Mouse (Mus musculus): ENCODE measurements around the gene Camta2. TPM values are rescaled to one million over a fixed set of nuclear protein-coding genes. Genes with fewer than 3 reads are reported as not detected.

Camta2 gene
- polyA plus RNA-seq, 1 experiment from 2014 or later = 12.6 TPM

GRCm38 (mm10) chr11:70657573-70657972 is 30.3 kb downstream of the Camta2 start:
- 64% methylated on average over 6 of the region's 6 CpGs for WGBS

GRCm38 (mm10) chr11:70656964-70657363 is 30.9 kb downstream of the Camta2 start, which contains the start of gene Eno3:
Eno3 (plus strand) TSS chr11:70657202.
- ATAC-seq (ENCODE audit: low FRiP score) = no peak

More at GRCm38 (mm10) chr11:70657573-70657972, 30.3 kb downstream of the Camta2 start:
- Histone ChIP-seq H3K4me3 (replicated peaks) (no peak overlapping the region), H3K9me3 (no peaks in the 10 kb centered on the region), H3K9ac (no peak overlapping the region), H3K4me2 (no peak overlapping the region), H3K27me3 (peaks cover 3% of the 10 kb centered on the region; the same call in 1 of the 2 replicates), H3K36me3 (replicated peaks) (peaks cover 13% of the 10 kb centered on the region), H3K27ac (no peak overlapping the region), H3K4me1 (peaks cover 26% of the 10 kb centered on the region)
- ATAC-seq (ENCODE audit: low FRiP score) = no peak

GRCm38 (mm10) chr11:70656456-70656927 is 31.4 kb downstream of the Camta2 start:
- peak overlapping the region; percentile 96 for H3K4me2 ChIP-seq
- no peaks in the 10 kb centered on the region for H3K9me3 ChIP-seq
- WGBS = 4% methylated on average over 16 of the region's 16 CpGs
- peak overlapping the region; percentile 97 for H3K9ac ChIP-seq
- H3K4me1 ChIP-seq = peaks cover 34% of the 10 kb centered on the region
- peaks cover 3% of the 10 kb centered on the region; the same call in 1 of the 2 replicates for H3K27me3 ChIP-seq
- H3K27ac ChIP-seq = peak overlapping the region; percentile 98
- ATAC-seq (ENCODE audit: low FRiP score) = no peak
- peak overlapping the region; percentile 98 for H3K4me3 ChIP-seq (replicated peaks)
- H3K36me3 ChIP-seq (replicated peaks) = peaks cover 12% of the 10 kb centered on the region

More at GRCm38 (mm10) chr11:70656964-70657363, 30.9 kb downstream of the Camta2 start, which contains the start of gene Eno3:
- WGBS = 9% methylated on average over 3 of the region's 3 CpGs
- Histone ChIP-seq H3K4me1 (peaks cover 32% of the 10 kb centered on the region), H3K9me3 (no peaks in the 10 kb centered on the region), H3K27ac (peak within 1 kb of the TSS; percentile 98), H3K27me3 (peaks cover 3% of the 10 kb centered on the region; the same call in 1 of the 2 replicates), H3K4me3 (replicated peaks) (peak within 1 kb of the TSS; percentile 98), H3K36me3 (replicated peaks) (peaks cover 13% of the 10 kb centered on the region), H3K4me2 (peak within 1 kb of the TSS; percentile 96), H3K9ac (peak within 1 kb of the TSS; percentile 97)

GRCm38 (mm10) chr11:70655571-70656455 is 32.1 kb downstream of the Camta2 start:
- Histone ChIP-seq H3K27me3 (peaks cover 3% of the 10 kb centered on the region; the same call in 1 of the 2 replicates), H3K9me3 (no peaks in the 10 kb centered on the region), H3K27ac (peak overlapping the region; percentile 98), H3K9ac (peak overlapping the region; percentile 97), H3K4me3 (replicated peaks) (peak overlapping the region; percentile 98), H3K4me2 (peak overlapping the region; percentile 96), H3K36me3 (replicated peaks) (peaks cover 18% of the 10 kb centered on the region), H3K4me1 (peaks cover 38% of the 10 kb centered on the region)
- WGBS = under 1% methylated on average over 61 of the region's 61 CpGs
- ATAC-seq (ENCODE audit: low FRiP score) = no peak

- Histone ChIP-seq H3K4me3 (replicated peaks) (peak overlapping the region; percentile 98), H3K4me2 (peak overlapping the region; percentile 96), H3K9me3 (no peaks in the 10 kb centered on the region), H3K36me3 (replicated peaks) (peaks cover 25% of the 10 kb centered on the region), H3K9ac (peak overlapping the region; percentile 97), H3K27ac (peak overlapping the region; percentile 98), H3K4me1 (peaks cover 43% of the 10 kb centered on the region), H3K27me3 (peaks cover 3% of the 10 kb centered on the region; the same call in 1 of the 2 replicates)
- under 1% methylated on average over 48 of the region's 48 CpGs for WGBS
- peak; percentile 66 for ATAC-seq (ENCODE audit: low FRiP score)
Observed at GRCm38 (mm10) chr11:70654923-70655570, 32.9 kb downstream of the Camta2 start.

GRCm38 (mm10) chr11:70654198-70654922 is 33.5 kb downstream of the Camta2 start, which contains the start of gene Pfn1:
Pfn1 (minus strand) TSS chr11:70654644.
- H3K4me2 ChIP-seq = peak within 1 kb of the TSS; percentile 96
- H3K4me1 ChIP-seq = peaks cover 44% of the 10 kb centered on the region
- peak; percentile 49 for ATAC-seq (ENCODE audit: low FRiP score)
- peak within 1 kb of the TSS; percentile 98 for H3K4me3 ChIP-seq (replicated peaks)
- H3K27ac ChIP-seq = peak within 1 kb of the TSS; percentile 98
- H3K9me3 ChIP-seq = no peaks in the 10 kb centered on the region
- H3K36me3 ChIP-seq (replicated peaks) = peaks cover 32% of the 10 kb centered on the region
- peak within 1 kb of the TSS; percentile 97 for H3K9ac ChIP-seq
- WGBS = under 1% methylated on average over 56 of the region's 61 CpGs
- H3K27me3 ChIP-seq = peaks cover 3% of the 10 kb centered on the region; the same call in 1 of the 2 replicates

- WGBS = 1% methylated on average over 60 of the region's 63 CpGs
- peaks cover 52% of the 10 kb centered on the region for H3K4me1 ChIP-seq
- H3K27me3 ChIP-seq = peaks cover 3% of the 10 kb centered on the region; the same call in 1 of the 2 replicates
Observed at GRCm38 (mm10) chr11:70653345-70654197, 34.3 kb downstream of the Camta2 start.

GRCm38 (mm10) chr11:70652884-70653344 is 35.0 kb downstream of the Camta2 start:
- H3K4me1 ChIP-seq = peaks cover 59% of the 10 kb centered on the region
- 62% methylated on average over 6 of the region's 6 CpGs for WGBS
- H3K4me2 ChIP-seq = peak overlapping the region; percentile 96
- H3K9ac ChIP-seq = peak overlapping the region; percentile 97
- peak overlapping the region; percentile 98 for H3K27ac ChIP-seq
- peaks cover 3% of the 10 kb centered on the region; the same call in 1 of the 2 replicates for H3K27me3 ChIP-seq
- H3K36me3 ChIP-seq (replicated peaks) = peaks cover 43% of the 10 kb centered on the region
- peak overlapping the region; percentile 98 for H3K4me3 ChIP-seq (replicated peaks)
- ATAC-seq (ENCODE audit: low FRiP score) = no peak
- H3K9me3 ChIP-seq = no peaks in the 10 kb centered on the region

More at GRCm38 (mm10) chr11:70653345-70654197, 34.3 kb downstream of the Camta2 start:
- Histone ChIP-seq H3K27ac (peak overlapping the region; percentile 98), H3K9ac (peak overlapping the region; percentile 97), H3K4me3 (replicated peaks) (peak overlapping the region; percentile 98), H3K9me3 (no peaks in the 10 kb centered on the region), H3K4me2 (peak overlapping the region; percentile 96), H3K36me3 (replicated peaks) (peaks cover 40% of the 10 kb centered on the region)
- peak; percentile 65 for ATAC-seq (ENCODE audit: low FRiP score)

GRCm38 (mm10) chr11:70652029-70652883 is 35.6 kb downstream of the Camta2 start:
- no peak for ATAC-seq (ENCODE audit: low FRiP score)
- Histone ChIP-seq H3K27me3 (peaks cover 3% of the 10 kb centered on the region; the same call in 1 of the 2 replicates), H3K4me1 (peaks cover 60% of the 10 kb centered on the region), H3K9me3 (no peaks in the 10 kb centered on the region), H3K9ac (peak overlapping the region; percentile 97), H3K36me3 (replicated peaks) (peaks cover 43% of the 10 kb centered on the region), H3K27ac (no peak overlapping the region; the same call in 1 of the 2 replicates), H3K4me2 (peak overlapping the region; percentile 96), H3K4me3 (replicated peaks) (peak overlapping the region; percentile 98)
- WGBS = 70% methylated on average over 12 of the region's 12 CpGs

GRCm38 (mm10) chr11:70651391-70651790 is 36.5 kb downstream of the Camta2 start:
- Histone ChIP-seq H3K9ac (no peak overlapping the region), H3K27ac (no peak overlapping the region), H3K4me3 (replicated peaks) (no peak overlapping the region), H3K27me3 (no peaks in the 10 kb centered on the region), H3K36me3 (replicated peaks) (peaks cover 43% of the 10 kb centered on the region), H3K9me3 (no peaks in the 10 kb centered on the region), H3K4me1 (peaks cover 54% of the 10 kb centered on the region), H3K4me2 (no peak overlapping the region)
- WGBS = 82% methylated on average over 2 of the region's 2 CpGs
- ATAC-seq (ENCODE audit: low FRiP score) = no peak
